Mouse (Mus musculus): ENCODE results near the gene Stxbp5l.
"Not testable (repeated sequence)": the region's sequence is repeated elsewhere in the genome, so short reads cannot be mapped to it uniquely, and the experiment has no call there.

Gene Stxbp5l

GRCm38 (mm10) chr16:37273681-37274080, 111.1 kb downstream of the Stxbp5l start:
- DNase-seq, result peak; percentile 47

- no peak for DNase-seq
Observed at GRCm38 (mm10) chr16:37261678-37262077, 123.1 kb downstream of the Stxbp5l start.

- DNase-seq, result no peak
Observed at GRCm38 (mm10) chr16:37219151-37219550, 165.6 kb downstream of the Stxbp5l start.

- no peak for DNase-seq
Observed at GRCm38 (mm10) chr16:37208783-37209182, 176.0 kb downstream of the Stxbp5l start.

GRCm38 (mm10) chr16:37194152-37194551, 190.6 kb downstream of the Stxbp5l start:
- no peak for DNase-seq

- not testable (repeated sequence) for DNase-seq
Observed at GRCm38 (mm10) chr16:37125190-37125589, 259.6 kb downstream of the Stxbp5l start.

- DNase-seq, result peak; percentile 78
Observed at GRCm38 (mm10) chr16:37109285-37109684, 275.5 kb downstream of the Stxbp5l start.

GRCm38 (mm10) chr16:37108763-37109162, 276.0 kb downstream of the Stxbp5l start:
- peak; percentile 59 for DNase-seq

GRCm38 (mm10) chr16:37094169-37094833, 290.5 kb downstream of the Stxbp5l start:
- DNase-seq, result no peak

- no peak for DNase-seq
Observed at GRCm38 (mm10) chr16:37089648-37090047, 295.1 kb downstream of the Stxbp5l start.

GRCm38 (mm10) chr16:37072354-37072753, 312.4 kb downstream of the Stxbp5l start:
- no peak for DNase-seq

All from cerebellum, adult 9-11 months (tissue).